Mouse (Mus musculus) layer of hippocampus, adult 18-20 months (tissue): ENCODE results near the gene Ulk4. TPM values are rescaled to one million over a fixed set of nuclear protein-coding genes. Genes with fewer than 3 reads are reported as not detected.
"Not testable (repeated sequence)": the region's sequence is repeated elsewhere in the genome, so short reads cannot be mapped to it uniquely, and the experiment has no call there.

ENCODE experiments used
- DNase-seq, 2 experiments: peaks; one replicate each; pipeline ENCODE4 v3.0.0; 2022; ENCODE audit warnings: low spot score in 2 of 2
- total RNA-seq, 2 experiments: library from RNA; stranded (reverse); gene quantifications; 2 replicates each; pipeline ENCODE4 v1.2.3; 2021

The Ulk4 gene
- total RNA-seq, 2 experiments from 2014 or later = 7.7 to 8.3 TPM

DNA sequence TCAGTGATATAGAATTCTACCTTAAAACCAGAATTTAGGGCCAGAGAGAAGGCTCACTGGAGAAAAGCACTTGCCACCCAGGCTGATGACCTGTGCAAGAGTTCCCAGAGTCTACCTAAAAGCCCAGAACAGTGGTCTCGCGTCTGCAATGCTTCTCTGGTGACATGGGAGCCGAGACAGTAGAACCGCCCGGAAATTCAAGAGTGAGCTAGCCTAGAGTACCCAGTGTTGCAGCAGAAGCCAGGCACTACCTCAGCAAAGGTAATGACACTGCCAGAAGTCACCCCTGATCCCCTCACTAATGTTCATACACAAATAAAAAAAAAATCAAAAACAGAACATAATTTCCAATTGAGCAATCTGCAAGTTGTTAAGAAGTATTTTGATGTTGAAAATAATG lies 208.9 kb downstream of the Ulk4 start:
- no peak for DNase-seq

GRCm38 (mm10) chr9:121067043-121067442 lies 210.0 kb downstream of the Ulk4 start:
- no peak for DNase-seq

DNA sequence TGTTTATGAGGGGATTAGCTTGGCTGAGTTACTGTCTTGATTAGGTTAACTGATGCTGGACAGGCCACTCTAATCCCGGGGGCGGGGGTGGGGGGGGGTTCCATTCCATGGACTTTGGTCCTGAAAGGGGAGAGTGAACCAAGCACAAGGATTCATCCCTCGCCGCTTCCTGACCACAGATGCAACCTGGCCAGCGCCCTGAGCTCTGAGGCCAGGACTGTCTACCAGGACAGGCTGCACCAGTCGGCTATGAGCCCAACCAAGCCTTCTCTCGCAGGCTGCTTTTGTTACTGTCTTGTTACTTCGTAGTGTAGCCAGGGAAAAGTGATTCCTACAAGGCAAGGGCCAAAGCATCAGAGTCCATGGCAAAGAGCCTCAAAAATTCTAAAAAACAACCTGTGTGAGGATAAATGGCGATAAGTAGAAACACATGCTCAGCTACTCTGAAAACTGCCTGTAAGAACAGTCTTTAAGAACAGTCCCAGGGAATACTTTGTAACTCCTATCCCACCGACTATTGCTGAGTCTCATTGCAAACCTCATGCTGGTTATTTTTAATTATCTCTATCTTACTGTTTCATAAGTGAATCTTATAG lies 211.5 kb downstream of the Ulk4 start:
- no peak for DNase-seq

DNA sequence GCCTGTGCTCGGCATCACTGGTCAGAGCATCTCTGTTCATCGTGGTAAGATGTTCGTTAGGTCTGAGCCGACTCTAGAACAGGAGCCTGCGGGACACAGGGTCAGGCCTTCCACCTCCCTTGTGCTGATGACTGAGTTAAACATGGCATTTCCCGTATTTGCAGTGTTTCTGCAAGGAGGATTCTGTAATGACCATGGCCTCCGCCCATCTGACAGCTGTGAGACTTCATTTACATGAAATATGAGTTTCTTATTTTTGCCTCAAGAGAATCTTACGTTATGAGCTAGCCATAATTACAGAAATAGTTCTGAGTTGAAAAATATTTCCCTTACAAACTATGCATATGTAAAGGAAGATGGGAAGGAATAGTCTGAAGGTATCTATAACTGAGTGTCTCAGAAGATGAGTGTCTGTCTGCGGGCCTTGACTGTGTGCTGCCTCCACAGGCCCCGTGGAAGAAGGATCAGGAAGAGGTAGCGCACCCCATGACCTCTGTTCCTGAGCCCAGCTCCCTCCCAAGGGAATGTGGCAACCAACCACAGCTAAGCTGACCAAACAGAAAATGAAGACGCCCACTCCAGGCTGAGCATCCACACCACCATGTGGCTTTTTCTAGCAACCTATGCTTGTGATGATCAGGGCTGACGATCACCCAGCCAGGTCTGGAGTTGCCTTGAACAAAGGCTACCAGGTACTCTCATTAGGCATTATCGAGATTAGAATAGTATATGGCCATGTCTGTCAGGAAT lies 212.2 kb downstream of the Ulk4 start:
- DNase-seq = no peak

GRCm38 (mm10) chr9:121062671-121063070 lies 214.3 kb downstream of the Ulk4 start:
- DNase-seq = no peak

DNA sequence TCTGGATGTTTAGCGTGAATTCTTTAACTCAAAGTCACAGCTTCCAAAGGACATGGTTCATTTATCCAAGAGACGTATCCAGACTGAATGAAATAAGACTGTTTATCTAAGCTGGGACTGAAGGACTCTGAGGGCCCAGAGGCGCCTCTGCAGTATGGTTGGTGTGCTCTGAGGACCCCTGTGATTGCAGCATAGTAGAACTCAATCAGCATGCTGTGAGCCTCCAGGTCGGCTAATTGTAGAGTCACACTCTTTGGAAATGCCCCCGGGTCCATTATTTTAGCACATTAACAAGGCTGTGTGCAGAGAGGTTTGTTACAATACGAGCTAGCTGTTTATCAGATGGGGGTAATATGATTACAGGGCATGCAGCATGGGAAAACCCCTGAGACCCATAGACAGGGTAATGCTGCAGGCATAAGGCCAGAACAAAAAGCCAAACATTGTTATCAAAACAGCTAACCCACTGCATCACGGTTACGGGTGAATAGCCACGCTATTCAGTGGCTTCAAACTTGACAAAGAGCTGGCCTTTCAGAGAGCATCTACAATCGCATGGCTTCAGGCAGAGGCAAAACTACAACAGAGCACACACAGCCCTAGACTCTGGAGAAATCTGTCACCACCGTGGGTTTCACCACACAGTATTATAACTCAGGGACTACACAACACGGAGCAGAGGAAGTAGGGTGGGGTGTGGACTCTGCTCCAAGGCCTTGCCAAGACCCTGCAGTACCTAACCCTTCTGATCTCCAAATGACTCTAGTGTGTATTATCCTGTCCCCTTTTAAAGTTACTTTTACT lies 215.0 kb downstream of the Ulk4 start:
- DNase-seq = no peak

- DNase-seq = no peak
These were observed 216.7 kb downstream of the Ulk4 start for GRCm38 (mm10) chr9:121060331-121060730.

- no peak for DNase-seq
These were observed 217.7 kb downstream of the Ulk4 start for GRCm38 (mm10) chr9:121059286-121059685.

GRCm38 (mm10) chr9:121058538-121058937 lies 218.5 kb downstream of the Ulk4 start:
- no peak for DNase-seq

DNA sequence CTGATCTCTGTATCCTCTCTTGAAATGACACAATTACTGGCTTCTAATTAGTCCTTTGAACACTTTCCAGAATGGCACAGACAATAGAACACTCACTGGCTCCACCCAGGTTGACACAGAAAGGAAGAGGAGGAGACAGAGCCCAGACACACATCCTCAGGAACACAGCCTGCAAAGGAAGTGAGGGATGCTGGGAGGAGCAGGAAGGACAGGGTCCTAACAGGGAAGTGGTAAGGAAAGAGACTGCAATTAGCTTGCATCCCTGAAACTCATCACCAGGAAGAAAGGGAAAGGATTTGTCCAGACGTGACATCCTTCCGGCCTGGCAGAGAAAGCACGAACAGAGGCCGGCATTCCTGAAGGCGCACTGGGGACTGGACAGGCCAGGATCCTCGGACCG lies 218.9 kb downstream of the Ulk4 start:
- DNase-seq = no peak

- DNase-seq = no peak
These were observed 219.6 kb downstream of the Ulk4 start for GRCm38 (mm10) chr9:121057401-121057800.

- no peak for DNase-seq
These were observed 220.5 kb downstream of the Ulk4 start for GRCm38 (mm10) chr9:121056526-121056925.

DNA sequence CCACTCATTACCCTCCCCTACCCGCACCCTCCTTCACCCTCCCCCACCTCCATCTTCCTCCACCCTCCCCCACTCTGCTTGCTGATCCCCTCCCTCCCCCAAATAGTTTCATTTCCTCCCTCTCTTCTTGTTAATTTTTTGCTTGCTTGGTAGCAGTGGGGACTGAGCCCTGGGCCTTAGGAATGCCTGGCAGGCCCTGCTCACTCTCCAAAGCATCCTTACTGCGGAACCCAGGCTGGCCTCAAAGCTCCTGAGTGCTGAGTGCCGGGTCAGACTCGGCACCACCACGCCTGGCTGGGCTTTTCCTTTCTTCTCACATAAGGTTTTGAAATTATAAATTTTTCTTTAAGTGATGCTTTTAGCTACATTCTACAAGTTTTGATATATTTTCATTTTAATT lies 221.0 kb downstream of the Ulk4 start:
- DNase-seq = no peak

GRCm38 (mm10) chr9:121045657-121046056 lies 231.3 kb downstream of the Ulk4 start:
- DNase-seq = not testable (repeated sequence)

GRCm38 (mm10) chr9:121044471-121045206 lies 232.4 kb downstream of the Ulk4 start:
- no peak for DNase-seq

DNA sequence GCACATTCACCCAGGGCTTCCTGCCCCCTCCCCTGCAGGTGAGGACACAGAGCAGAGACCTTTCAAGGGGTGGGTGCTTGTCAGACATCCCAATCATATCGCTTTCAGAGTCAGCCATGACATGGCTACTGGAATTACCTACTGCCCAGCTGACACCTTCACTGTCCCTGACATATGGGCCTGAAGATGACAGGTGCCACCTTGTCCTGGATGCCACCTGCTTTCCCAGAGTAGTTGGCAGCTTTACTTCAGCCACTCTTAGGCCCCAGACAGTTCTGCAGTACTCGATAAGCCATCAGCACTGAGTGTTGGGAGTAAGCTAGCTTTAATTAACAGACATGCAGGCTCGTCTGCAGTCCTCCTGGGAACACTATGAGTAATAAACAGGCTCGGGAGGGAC lies 234.0 kb downstream of the Ulk4 start:
- DNase-seq = no peak

DNA sequence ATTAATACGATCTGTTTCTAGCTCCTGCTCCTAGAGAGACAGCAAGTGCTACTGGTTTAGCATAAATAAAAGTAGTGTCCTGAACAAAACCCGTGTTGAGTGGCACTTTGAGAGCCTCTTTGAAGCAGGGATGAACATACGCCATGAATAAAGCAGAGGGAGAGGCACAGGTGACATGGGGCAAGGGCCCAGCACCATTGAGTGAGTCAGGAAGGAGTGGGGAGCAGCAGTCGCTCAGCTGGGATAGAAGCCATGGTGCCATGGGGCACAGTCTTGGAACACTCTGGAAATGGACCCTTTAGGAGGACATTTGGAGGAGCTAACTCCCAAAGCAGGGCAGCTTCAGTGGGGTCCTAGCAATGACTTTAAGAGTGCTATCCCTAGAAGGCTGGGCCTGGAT lies 238.6 kb downstream of the Ulk4 start:
- no peak for DNase-seq

GRCm38 (mm10) chr9:121037975-121038374 lies 239.0 kb downstream of the Ulk4 start:
- no peak for DNase-seq

- DNase-seq = no peak
These were observed 241.7 kb downstream of the Ulk4 start for GRCm38 (mm10) chr9:121035296-121035695.

- no peak for DNase-seq
These were observed 243.4 kb downstream of the Ulk4 start for GRCm38 (mm10) chr9:121033596-121033995.

- no peak for DNase-seq
These were observed 244.6 kb downstream of the Ulk4 start for GRCm38 (mm10) chr9:121032322-121032964.
